Mouse (Mus musculus) monocyte, adult 5-6 weeks (primary cell): ENCODE data around the gene Zfp451. TPM values are rescaled to one million over a fixed set of nuclear protein-coding genes. Genes with fewer than 3 reads are reported as not detected.

Experiments used
- ATAC-seq: fragments of 153-309, 156-312 bp; replicated peaks from 2 replicates; pipeline ENCODE4 v1.8.0; 2017; ENCODE audit warnings: mild to moderate bottlenecking; ENCODE audit not compliant: low TSS enrichment, insufficient number of reproducible peaks, severe bottlenecking, poor library complexity, low FRiP score
- total RNA-seq: library from RNA; stranded (forward); fragments of 200-1000, 200-491, 200-594 nt; gene quantifications from 3 replicates; pipeline ENCODE4 v1.2.3, GENCODE M21; 2017

The Zfp451 gene
- total RNA-seq, 1 experiment from 2014 or later: 33.3 TPM

GRCm38 (mm10) chr1:33734001-33734685, 80.3 kb downstream of the Zfp451 start:
- ATAC-seq: no peak

- ATAC-seq: no peak
Measured at GRCm38 (mm10) chr1:33733044-33733443, 81.4 kb downstream of the Zfp451 start.

GRCm38 (mm10) chr1:33725086-33725485, 89.3 kb downstream of the Zfp451 start:
- no peak for ATAC-seq

- no peak for ATAC-seq
Measured at GRCm38 (mm10) chr1:33724516-33724915, 89.9 kb downstream of the Zfp451 start.

- ATAC-seq: no peak
Measured at GRCm38 (mm10) chr1:33721020-33721419, 93.4 kb downstream of the Zfp451 start.

- ATAC-seq: no peak
Measured at GRCm38 (mm10) chr1:33720231-33720630, 94.2 kb downstream of the Zfp451 start.

GRCm38 (mm10) chr1:33719733-33720225, 94.6 kb downstream of the Zfp451 start, which contains the start of gene Rab23:
Gene Rab23, plus strand, starts transcription at chr1:33719887.
- 0 out of 2 replicates have a peak, but pooled peaks have one; percentile 50 for ATAC-seq

GRCm38 (mm10) chr1:33717636-33718035, 96.8 kb downstream of the Zfp451 start:
- no peak for ATAC-seq

GRCm38 (mm10) chr1:33714796-33715195, 99.6 kb downstream of the Zfp451 start:
- no peak for ATAC-seq

GRCm38 (mm10) chr1:33712026-33712425, 102.4 kb downstream of the Zfp451 start:
- ATAC-seq: no peak

Other genes starting within 250 kb of the Zfp451 start
- gene Prim2, start 144.8 kb downstream of the Zfp451 start, total RNA-seq: 17.7 to 27.7 TPM (median 21.9 TPM) in 3 replicates
- gene Rab23, start 94.7 kb downstream of the Zfp451 start, total RNA-seq: 0.57 to 4.4 TPM (median 1.8 TPM) in 3 replicates
- gene Bag2, start 56.8 kb downstream of the Zfp451 start, total RNA-seq: 0.64 to 1.7 TPM (median 1.4 TPM) in 3 replicates
- gene Bend6, start 93.2 kb upstream of the Zfp451 start, total RNA-seq: 0.97 to 3.2 TPM in 2 of 3 replicates, not detected in the other
- 0.29 to 2.0 TPM (median 0.96 TPM) in 3 replicates for gene Dst, start 93.6 kb upstream of the Zfp451 start, total RNA-seq